Mouse (Mus musculus): Measurements from ENCODE around the gene Fan1. TPM values are rescaled to one million over a fixed set of nuclear protein-coding genes. Genes with fewer than 3 reads are reported as not detected.

Gene Fan1
- polyA plus RNA-seq, 1 experiment: 1.6 TPM

DNA sequence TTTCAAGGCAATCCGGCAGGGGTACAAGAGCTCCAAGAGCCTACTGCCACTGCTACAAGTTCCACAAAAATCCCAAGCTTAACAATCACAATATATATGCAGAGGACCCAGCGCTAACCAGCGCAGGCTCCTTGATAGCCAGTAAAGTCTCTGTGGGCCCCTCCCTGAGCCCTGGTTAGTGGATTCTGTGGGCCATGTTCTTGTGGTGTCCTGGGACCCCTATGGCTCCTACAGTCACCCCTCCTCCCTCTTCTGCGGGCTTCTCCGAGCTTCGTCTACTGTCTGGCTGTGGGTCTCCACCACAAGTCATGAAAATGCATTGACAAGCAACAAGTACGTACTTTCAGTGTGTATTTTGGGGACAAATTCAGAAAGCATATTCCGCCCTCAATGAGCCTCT lies 17.6 kb upstream of the Fan1 start:
- peaks cover 26% of the 10 kb centered on the region for H3K79me3 ChIP-seq (ENCODE audit: low read depth)
- TF ChIP-seq FOSL1 (IDR thresholded peaks at IDR 0.05; ENCODE audit: insufficient read depth, low read length, poor library complexity, severe bottlenecking): no peak
- no peak for TF ChIP-seq MYOG (IDR thresholded peaks at IDR 0.05; ENCODE audit: control insufficient read depth, extremely low read depth, insufficient read length)
- no peak for TF ChIP-seq MAX (IDR thresholded peaks at IDR 0.05)
- no peak for TF ChIP-seq CTCF (IDR thresholded peaks at IDR 0.05; ENCODE audit: control insufficient read depth, insufficient read depth, insufficient read length)
- no peaks in the 10 kb centered on the region for H3K27me3 ChIP-seq (ENCODE audit: control insufficient read depth, insufficient read depth, insufficient read length)
- H3K79me2 ChIP-seq (ENCODE audit: control insufficient read depth, insufficient read depth): peaks cover 39% of the 10 kb centered on the region
- peaks cover 32% of the 10 kb centered on the region for H3K36me3 ChIP-seq (ENCODE audit: control insufficient read depth, insufficient read depth)
- peak overlapping the region; percentile 98 for H3ac ChIP-seq (ENCODE audit: control insufficient read depth, insufficient read length, low read depth)
- peak overlapping the region; percentile 74 for H3K4me3 ChIP-seq (ENCODE audit: insufficient read depth, poor library complexity, severe bottlenecking)

- Histone ChIP-seq H3K79me3 (ENCODE audit: low read depth) (no peaks in the 10 kb centered on the region), H3K27me3 (ENCODE audit: control insufficient read depth, insufficient read depth, insufficient read length) (no peaks in the 10 kb centered on the region), H3ac (ENCODE audit: control insufficient read depth, insufficient read length, low read depth) (peak overlapping the region; percentile 50), H3K4me3 (ENCODE audit: insufficient read depth, poor library complexity, severe bottlenecking) (peak overlapping the region; percentile 46), H3K79me2 (ENCODE audit: control insufficient read depth, insufficient read depth) (no peaks in the 10 kb centered on the region), H3K36me3 (ENCODE audit: control insufficient read depth, insufficient read depth) (peaks cover 29% of the 10 kb centered on the region)
- TF ChIP-seq MYOD1 (IDR thresholded peaks at IDR 0.05; ENCODE audit: control insufficient read depth, insufficient read length, low read depth): no peak
- TF ChIP-seq USF1 (IDR thresholded peaks at IDR 0.05; ENCODE audit: low read depth): no peak
- no peak for TF ChIP-seq MYOG (IDR thresholded peaks at IDR 0.05; ENCODE audit: control insufficient read depth, extremely low read depth, insufficient read length)
- TF ChIP-seq MAX (IDR thresholded peaks at IDR 0.05): no peak
- TF ChIP-seq FOSL1 (IDR thresholded peaks at IDR 0.05; ENCODE audit: insufficient read depth, low read length, poor library complexity, severe bottlenecking): no peak
- TF ChIP-seq CTCF (IDR thresholded peaks at IDR 0.05; ENCODE audit: control insufficient read depth, insufficient read depth, insufficient read length): no peak
- no peak for TF ChIP-seq CEBPB (IDR thresholded peaks at IDR 0.05; ENCODE audit: low read depth)
These were observed 607 bp downstream of the Fan1 start for GRCm38 (mm10) chr7:64373147-64373829.

GRCm38 (mm10) chr7:64371940-64372878 lies 1.7 kb downstream of the Fan1 start:
- Histone ChIP-seq H3K36me3 (ENCODE audit: control insufficient read depth, insufficient read depth) (peaks cover 18% of the 10 kb centered on the region), H3K4me3 (ENCODE audit: insufficient read depth, poor library complexity, severe bottlenecking) (no peak overlapping the region), H3K27me3 (ENCODE audit: control insufficient read depth, insufficient read depth, insufficient read length) (no peaks in the 10 kb centered on the region), H3K79me3 (ENCODE audit: low read depth) (no peaks in the 10 kb centered on the region), H3ac (ENCODE audit: control insufficient read depth, insufficient read length, low read depth) (no peak overlapping the region), H3K79me2 (ENCODE audit: control insufficient read depth, insufficient read depth) (no peaks in the 10 kb centered on the region)
- TF ChIP-seq FOSL1 (IDR thresholded peaks at IDR 0.05; ENCODE audit: insufficient read depth, low read length, poor library complexity, severe bottlenecking) (no peak), CEBPB (IDR thresholded peaks at IDR 0.05; ENCODE audit: low read depth) (no peak), MYOD1 (IDR thresholded peaks at IDR 0.05; ENCODE audit: control insufficient read depth, insufficient read length, low read depth) (no peak), MAX (IDR thresholded peaks at IDR 0.05) (no peak)

GRCm38 (mm10) chr7:64369841-64370240 lies 4.1 kb downstream of the Fan1 start:
- no peak overlapping the region for H3K4me3 ChIP-seq (ENCODE audit: insufficient read depth, poor library complexity, severe bottlenecking)
- no peaks in the 10 kb centered on the region for H3K27me3 ChIP-seq (ENCODE audit: control insufficient read depth, insufficient read depth, insufficient read length)
- H3K79me2 ChIP-seq (ENCODE audit: control insufficient read depth, insufficient read depth): no peaks in the 10 kb centered on the region
- H3K36me3 ChIP-seq (ENCODE audit: control insufficient read depth, insufficient read depth): peaks cover 3% of the 10 kb centered on the region
- no peak overlapping the region for H3ac ChIP-seq (ENCODE audit: control insufficient read depth, insufficient read length, low read depth)
- no peaks in the 10 kb centered on the region for H3K79me3 ChIP-seq (ENCODE audit: low read depth)
- no peak for TF ChIP-seq CTCF (IDR thresholded peaks at IDR 0.05; ENCODE audit: control insufficient read depth, insufficient read depth, insufficient read length)
- TF ChIP-seq USF1 (IDR thresholded peaks at IDR 0.05; ENCODE audit: low read depth): no peak
- no peak for TF ChIP-seq MYOG (IDR thresholded peaks at IDR 0.05; ENCODE audit: control insufficient read depth, extremely low read depth, insufficient read length)
- no peak for TF ChIP-seq CEBPB (IDR thresholded peaks at IDR 0.05; ENCODE audit: low read depth)
- TF ChIP-seq FOSL1 (IDR thresholded peaks at IDR 0.05; ENCODE audit: insufficient read depth, low read length, poor library complexity, severe bottlenecking): no peak
- TF ChIP-seq MAX (IDR thresholded peaks at IDR 0.05): no peak
- TF ChIP-seq MYOD1 (IDR thresholded peaks at IDR 0.05; ENCODE audit: control insufficient read depth, insufficient read length, low read depth): no peak

DNA sequence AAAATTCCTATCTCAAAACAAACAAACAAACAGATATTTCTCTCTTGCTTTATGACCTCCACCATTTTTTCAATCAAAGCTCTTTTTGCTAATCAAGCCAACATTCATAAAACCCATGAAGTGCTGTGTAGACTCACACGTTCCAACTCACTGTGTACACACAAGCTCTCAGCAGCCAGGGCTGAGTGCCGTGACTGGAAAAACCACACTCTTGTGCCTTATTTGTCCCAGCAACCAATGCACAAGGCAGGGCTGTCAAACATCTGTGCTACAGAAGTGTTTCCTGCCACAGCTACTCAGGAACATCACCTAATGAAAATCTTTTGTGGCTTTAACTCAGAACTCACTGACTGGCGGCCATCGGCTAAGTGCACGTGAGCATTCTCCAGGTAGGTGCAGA lies 8.0 kb downstream of the Fan1 start:
- H3K27me3 ChIP-seq (ENCODE audit: control insufficient read depth, insufficient read depth, insufficient read length): no peaks in the 10 kb centered on the region
- peaks cover 15% of the 10 kb centered on the region for H3K36me3 ChIP-seq (ENCODE audit: control insufficient read depth, insufficient read depth)
- no peak for TF ChIP-seq MAX (IDR thresholded peaks at IDR 0.05)
- no peak for TF ChIP-seq MYOD1 (IDR thresholded peaks at IDR 0.05; ENCODE audit: control insufficient read depth, insufficient read length, low read depth)
- TF ChIP-seq CEBPB (IDR thresholded peaks at IDR 0.05; ENCODE audit: low read depth): no peak
- no peak for TF ChIP-seq USF1 (IDR thresholded peaks at IDR 0.05; ENCODE audit: low read depth)
- no peak for TF ChIP-seq FOSL1 (IDR thresholded peaks at IDR 0.05; ENCODE audit: insufficient read depth, low read length, poor library complexity, severe bottlenecking)
- TF ChIP-seq MYOG (IDR thresholded peaks at IDR 0.05; ENCODE audit: control insufficient read depth, extremely low read depth, insufficient read length): no peak
- no peak for TF ChIP-seq CTCF (IDR thresholded peaks at IDR 0.05; ENCODE audit: control insufficient read depth, insufficient read depth, insufficient read length)
- H3K79me2 ChIP-seq (ENCODE audit: control insufficient read depth, insufficient read depth): no peaks in the 10 kb centered on the region
- no peak overlapping the region for H3ac ChIP-seq (ENCODE audit: control insufficient read depth, insufficient read length, low read depth)
- no peak overlapping the region for H3K4me3 ChIP-seq (ENCODE audit: insufficient read depth, poor library complexity, severe bottlenecking)
- H3K79me3 ChIP-seq (ENCODE audit: low read depth): no peaks in the 10 kb centered on the region

Measured in C2C12 (cell line).